Mouse (Mus musculus): Measurements from ENCODE around the gene Gpt2. TPM values are rescaled to one million over a fixed set of nuclear protein-coding genes. Genes with fewer than 3 reads are reported as not detected.

Gpt2 gene
- total and polyA plus RNA-seq, 3 experiments, result 0.49 TPM; not detected in 2

- TF ChIP-seq POLR2AphosphoS5 (IDR thresholded peaks at IDR 0.05; ENCODE audit: insufficient replicate concordance, low read depth, low read length) (no peak), GATA2 (IDR thresholded peaks at IDR 0.05; ENCODE audit: borderline replicate concordance, low read depth, low read length) (no peak), GATA1 (IDR thresholded peaks at IDR 0.05; ENCODE audit: borderline replicate concordance, low read length) (no peak), TAL1 (conservative IDR thresholded peaks at IDR 0.05; ENCODE audit: low read depth, low read length) (no peak), CTCF (IDR thresholded peaks at IDR 0.05; ENCODE audit: low read depth, low read length) (no peak)
- Histone ChIP-seq H3K4me1 (ENCODE audit: insufficient read depth, low read depth, low read length) (peaks cover 3% of the 10 kb centered on the region), H3K9me3 (replicated peaks) (no peaks in the 10 kb centered on the region), H3K36me3 (replicated peaks) (no peaks in the 10 kb centered on the region), H3K4me3 (ENCODE audit: low read depth, low read length) (no peak overlapping the region), H3K27me3 (ENCODE audit: insufficient read depth, low read length) (peaks cover 9% of the 10 kb centered on the region)
- ATAC-seq (ENCODE audit: extremely low read depth, insufficient number of reproducible peaks, low FRiP score, poor library complexity, severe bottlenecking) (no peak), DNase-seq (ENCODE audit: low spot score) (no peak)
These were observed 8.7 kb downstream of the Gpt2 start for GRCm38 (mm10) chr8:85500955-85501685.

GRCm38 (mm10) chr8:85502381-85502780 is 10.0 kb downstream of the Gpt2 start:
- Histone ChIP-seq H3K4me1 (ENCODE audit: insufficient read depth, low read depth, low read length) (peaks cover 3% of the 10 kb centered on the region), H3K36me3 (replicated peaks) (no peaks in the 10 kb centered on the region), H3K9me3 (replicated peaks) (no peaks in the 10 kb centered on the region), H3K27me3 (ENCODE audit: insufficient read depth, low read length) (peaks cover 16% of the 10 kb centered on the region), H3K4me3 (ENCODE audit: low read depth, low read length) (no peak overlapping the region)
- TF ChIP-seq GATA1 (IDR thresholded peaks at IDR 0.05; ENCODE audit: borderline replicate concordance, low read length) (no peak), POLR2AphosphoS5 (IDR thresholded peaks at IDR 0.05; ENCODE audit: insufficient replicate concordance, low read depth, low read length) (no peak), GATA2 (IDR thresholded peaks at IDR 0.05; ENCODE audit: borderline replicate concordance, low read depth, low read length) (no peak), TAL1 (conservative IDR thresholded peaks at IDR 0.05; ENCODE audit: low read depth, low read length) (no peak), CTCF (IDR thresholded peaks at IDR 0.05; ENCODE audit: low read depth, low read length) (no peak)
- DNase-seq (ENCODE audit: low spot score) (no peak), ATAC-seq (ENCODE audit: extremely low read depth, insufficient number of reproducible peaks, low FRiP score, poor library complexity, severe bottlenecking) (no peak)

DNA sequence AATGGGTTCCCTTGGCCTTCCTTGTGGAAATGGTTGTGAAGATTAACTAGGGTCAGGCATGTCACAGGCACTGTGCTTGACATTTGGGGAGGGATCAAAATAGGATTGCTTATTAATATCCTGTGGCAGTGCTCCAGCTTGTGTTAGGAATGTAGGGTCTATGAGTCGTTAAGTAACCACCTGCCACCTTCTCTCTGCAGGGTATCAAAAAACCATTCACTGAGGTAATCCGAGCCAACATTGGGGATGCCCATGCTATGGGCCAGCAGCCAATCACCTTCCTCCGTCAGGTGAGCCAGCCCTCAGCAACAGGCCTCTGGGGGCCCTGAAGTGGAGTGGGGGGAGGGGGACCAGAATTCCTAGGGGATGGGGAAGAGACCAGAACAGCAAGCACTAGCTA is 10.7 kb downstream of the Gpt2 start:
- no peak for ATAC-seq (ENCODE audit: extremely low read depth, insufficient number of reproducible peaks, low FRiP score, poor library complexity, severe bottlenecking)
- Histone ChIP-seq H3K9me3 (replicated peaks) (no peaks in the 10 kb centered on the region), H3K4me3 (ENCODE audit: low read depth, low read length) (no peak overlapping the region), H3K36me3 (replicated peaks) (no peaks in the 10 kb centered on the region), H3K4me1 (ENCODE audit: insufficient read depth, low read depth, low read length) (peaks cover 3% of the 10 kb centered on the region), H3K27me3 (ENCODE audit: insufficient read depth, low read length) (peaks cover 20% of the 10 kb centered on the region)
- DNase-seq (ENCODE audit: low spot score), result no peak
- TF ChIP-seq GATA1 (IDR thresholded peaks at IDR 0.05; ENCODE audit: borderline replicate concordance, low read length) (no peak), GATA2 (IDR thresholded peaks at IDR 0.05; ENCODE audit: borderline replicate concordance, low read depth, low read length) (no peak), CTCF (IDR thresholded peaks at IDR 0.05; ENCODE audit: low read depth, low read length) (no peak), TAL1 (conservative IDR thresholded peaks at IDR 0.05; ENCODE audit: low read depth, low read length) (no peak), POLR2AphosphoS5 (IDR thresholded peaks at IDR 0.05; ENCODE audit: insufficient replicate concordance, low read depth, low read length) (no peak)

DNA sequence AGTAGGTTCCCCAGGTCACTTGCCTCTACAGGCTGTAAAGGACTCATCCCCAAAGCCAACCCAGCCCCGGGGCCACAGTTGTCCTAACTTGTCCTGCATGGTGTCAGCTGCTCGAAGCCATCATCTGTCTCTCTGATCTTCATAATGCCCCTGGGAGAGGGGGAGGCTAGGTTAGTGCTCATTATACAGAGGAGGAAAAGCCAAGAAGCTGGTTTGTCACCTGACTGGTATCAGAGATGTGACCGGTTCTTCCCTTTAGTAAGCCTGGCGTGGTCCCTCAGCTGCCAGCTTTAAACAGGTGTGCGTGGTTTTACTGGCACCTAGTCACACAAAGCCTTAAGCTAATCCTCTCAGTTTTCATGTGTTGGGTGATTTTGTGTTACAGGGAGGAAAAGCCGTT is 12.3 kb downstream of the Gpt2 start:
- DNase-seq (ENCODE audit: low spot score), result no peak
- TF ChIP-seq POLR2AphosphoS5 (IDR thresholded peaks at IDR 0.05; ENCODE audit: insufficient replicate concordance, low read depth, low read length) (no peak), GATA1 (IDR thresholded peaks at IDR 0.05; ENCODE audit: borderline replicate concordance, low read length) (no peak), TAL1 (conservative IDR thresholded peaks at IDR 0.05; ENCODE audit: low read depth, low read length) (no peak), CTCF (IDR thresholded peaks at IDR 0.05; ENCODE audit: low read depth, low read length) (no peak), GATA2 (IDR thresholded peaks at IDR 0.05; ENCODE audit: borderline replicate concordance, low read depth, low read length) (no peak)
- ATAC-seq (ENCODE audit: extremely low read depth, insufficient number of reproducible peaks, low FRiP score, poor library complexity, severe bottlenecking), result no peak
- Histone ChIP-seq H3K27me3 (ENCODE audit: insufficient read depth, low read length) (peaks cover 22% of the 10 kb centered on the region), H3K9me3 (replicated peaks) (no peaks in the 10 kb centered on the region), H3K36me3 (replicated peaks) (no peaks in the 10 kb centered on the region), H3K4me3 (ENCODE audit: low read depth, low read length) (no peak overlapping the region), H3K4me1 (ENCODE audit: insufficient read depth, low read depth, low read length) (no peaks in the 10 kb centered on the region; the same call in 1 of the 2 replicates)

DNA sequence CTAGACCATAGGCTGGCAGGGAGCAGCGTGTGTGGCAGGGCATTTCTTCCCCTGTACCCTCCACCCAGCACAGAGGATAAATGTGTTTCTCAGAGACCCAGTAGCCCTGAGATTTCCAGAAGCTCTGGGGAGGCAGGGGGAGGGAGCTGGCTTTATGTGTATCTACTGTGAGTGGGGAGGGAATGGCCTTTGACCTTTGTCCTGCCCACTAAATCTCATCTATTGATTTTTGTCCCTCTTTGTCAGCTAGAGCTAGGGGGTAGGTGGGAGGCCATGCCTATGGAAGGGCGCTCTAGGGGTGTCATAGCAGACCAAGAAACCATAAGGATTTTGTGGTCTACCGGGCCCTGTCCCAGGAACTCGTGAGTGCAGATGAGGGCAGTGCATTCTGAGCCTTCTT is 14.2 kb downstream of the Gpt2 start:
- H3K4me1 ChIP-seq (ENCODE audit: insufficient read depth, low read depth, low read length), result no peaks in the 10 kb centered on the region
- DNase-seq (ENCODE audit: low spot score), result no peak
- no peak for TF ChIP-seq GATA2 (IDR thresholded peaks at IDR 0.05; ENCODE audit: borderline replicate concordance, low read depth, low read length)
- no peaks in the 10 kb centered on the region for H3K9me3 ChIP-seq (replicated peaks)
- H3K4me3 ChIP-seq (ENCODE audit: low read depth, low read length), result no peak overlapping the region
- peaks cover 24% of the 10 kb centered on the region for H3K27me3 ChIP-seq (ENCODE audit: insufficient read depth, low read length)
- no peak for ATAC-seq (ENCODE audit: extremely low read depth, insufficient number of reproducible peaks, low FRiP score, poor library complexity, severe bottlenecking)
- H3K36me3 ChIP-seq (replicated peaks), result no peaks in the 10 kb centered on the region

GRCm38 (mm10) chr8:85508661-85509060 is 16.3 kb downstream of the Gpt2 start:
- no peak for ATAC-seq (ENCODE audit: extremely low read depth, insufficient number of reproducible peaks, low FRiP score, poor library complexity, severe bottlenecking)
- no peaks in the 10 kb centered on the region for H3K4me1 ChIP-seq (ENCODE audit: insufficient read depth, low read depth, low read length)
- no peak for DNase-seq (ENCODE audit: low spot score)
- H3K27me3 ChIP-seq (ENCODE audit: insufficient read depth, low read length), result peaks cover 27% of the 10 kb centered on the region
- no peaks in the 10 kb centered on the region for H3K9me3 ChIP-seq (replicated peaks)
- no peak for TF ChIP-seq GATA1 (IDR thresholded peaks at IDR 0.05; ENCODE audit: borderline replicate concordance, low read length)
- no peak for TF ChIP-seq GATA2 (IDR thresholded peaks at IDR 0.05; ENCODE audit: borderline replicate concordance, low read depth, low read length)
- TF ChIP-seq CTCF (IDR thresholded peaks at IDR 0.05; ENCODE audit: low read depth, low read length), result no peak
- TF ChIP-seq TAL1 (conservative IDR thresholded peaks at IDR 0.05; ENCODE audit: low read depth, low read length), result no peak
- H3K4me3 ChIP-seq (ENCODE audit: low read depth, low read length), result no peak overlapping the region
- H3K36me3 ChIP-seq (replicated peaks), result no peaks in the 10 kb centered on the region
